Mouse (Mus musculus): ENCODE results near the gene Ackr4. TPM values are rescaled to one million over a fixed set of nuclear protein-coding genes. Genes with fewer than 3 reads are reported as not detected.

The Ackr4 gene
- polyA plus RNA-seq (2012; ENCODE audit: insufficient read depth, insufficient read length, low replicate concordance, missing spikeins), result not detected in 2 replicates

DNA sequence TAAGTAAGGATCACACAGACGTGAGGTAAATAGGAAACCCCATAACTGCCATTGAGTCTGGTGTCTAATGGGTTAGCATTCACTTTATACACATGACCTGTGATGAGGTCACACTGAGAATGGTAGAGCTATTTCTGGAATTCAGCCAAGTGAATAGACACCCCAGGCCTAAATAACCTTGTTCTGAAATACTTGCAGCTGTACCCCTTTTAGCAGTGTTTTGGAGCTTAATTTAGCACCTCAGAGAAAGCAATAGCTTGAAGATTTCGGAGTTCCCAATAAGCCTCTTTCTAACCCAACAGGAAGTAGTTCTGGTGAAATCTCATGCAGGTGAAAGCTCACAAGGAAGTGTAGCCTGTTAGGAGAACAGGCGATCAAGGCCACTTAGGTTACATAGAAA is at the start of gene Ackr4:
Gene Ackr4, minus strand, starts transcription at position 101 of the 400 bp plus-strand sequence.
- 70% methylated on average over 3 of the region's 3 CpGs for WGBS
- H3K27ac ChIP-seq (ENCODE audit: insufficient read depth, low read depth, low read length), result no peak within 1 kb of the TSS
- no peak within 1 kb of the TSS for H3K4me3 ChIP-seq (ENCODE audit: insufficient read depth, low read depth, low read length)
- TF ChIP-seq CTCF (IDR thresholded peaks at IDR 0.05; ENCODE audit: insufficient read depth, low read depth, low read length), result no peak
- TF ChIP-seq POLR2A (IDR thresholded peaks at IDR 0.05; ENCODE audit: insufficient read depth, low read depth, low read length), result no peak
- peaks cover 21% of the 10 kb centered on the region for H3K4me1 ChIP-seq (ENCODE audit: control insufficient read depth, insufficient read depth, low read length)

GRCm38 (mm10) chr9:104172342-104172741 is 45.6 kb upstream of the Ackr4 start:
- no peak for TF ChIP-seq CTCF (IDR thresholded peaks at IDR 0.05; ENCODE audit: insufficient read depth, low read depth, low read length)
- 97% methylated on average over 6 of the region's 6 CpGs for WGBS
- H3K27ac ChIP-seq (ENCODE audit: insufficient read depth, low read depth, low read length), result no peak overlapping the region
- no peaks in the 10 kb centered on the region for H3K4me1 ChIP-seq (ENCODE audit: control insufficient read depth, insufficient read depth, low read length)
- H3K4me3 ChIP-seq (ENCODE audit: insufficient read depth, low read depth, low read length), result no peak overlapping the region

DNA sequence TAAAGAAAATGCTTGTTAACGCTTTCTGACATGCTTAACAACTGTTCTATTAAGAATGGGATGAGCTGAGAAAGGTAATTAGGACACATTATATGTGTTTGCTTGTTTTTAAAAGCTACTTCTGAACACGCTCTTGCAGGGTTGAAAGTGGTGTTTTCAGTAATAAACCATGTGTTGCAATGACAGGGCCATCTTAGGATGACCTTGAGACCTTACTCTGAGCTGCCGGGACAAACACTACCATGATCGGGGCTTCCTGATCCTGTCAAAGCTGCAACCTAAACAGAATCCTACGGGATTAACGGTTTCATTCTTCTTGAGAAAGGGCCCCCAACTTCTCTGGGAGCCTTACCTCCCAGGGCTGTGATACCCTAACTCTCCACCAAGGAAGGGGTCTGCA is 44.9 kb upstream of the Ackr4 start:
- TF ChIP-seq POLR2A (IDR thresholded peaks at IDR 0.05; ENCODE audit: insufficient read depth, low read depth, low read length) (no peak), CTCF (IDR thresholded peaks at IDR 0.05; ENCODE audit: insufficient read depth, low read depth, low read length) (no peak)
- Histone ChIP-seq H3K4me1 (ENCODE audit: control insufficient read depth, insufficient read depth, low read length) (no peaks in the 10 kb centered on the region), H3K4me3 (ENCODE audit: insufficient read depth, low read depth, low read length) (no peak overlapping the region), H3K27ac (ENCODE audit: insufficient read depth, low read depth, low read length) (no peak overlapping the region)
- 92% methylated on average over 6 of the region's 6 CpGs for WGBS

- 96% methylated on average over 10 of the region's 10 CpGs for WGBS
- no peak overlapping the region for H3K4me3 ChIP-seq (ENCODE audit: insufficient read depth, low read depth, low read length)
- no peaks in the 10 kb centered on the region for H3K4me1 ChIP-seq (ENCODE audit: control insufficient read depth, insufficient read depth, low read length)
- H3K27ac ChIP-seq (ENCODE audit: insufficient read depth, low read depth, low read length), result no peak overlapping the region
- no peak for TF ChIP-seq POLR2A (IDR thresholded peaks at IDR 0.05; ENCODE audit: insufficient read depth, low read depth, low read length)
- no peak for TF ChIP-seq CTCF (IDR thresholded peaks at IDR 0.05; ENCODE audit: insufficient read depth, low read depth, low read length)
These were observed 43.3 kb upstream of the Ackr4 start for GRCm38 (mm10) chr9:104169986-104170385.

DNA sequence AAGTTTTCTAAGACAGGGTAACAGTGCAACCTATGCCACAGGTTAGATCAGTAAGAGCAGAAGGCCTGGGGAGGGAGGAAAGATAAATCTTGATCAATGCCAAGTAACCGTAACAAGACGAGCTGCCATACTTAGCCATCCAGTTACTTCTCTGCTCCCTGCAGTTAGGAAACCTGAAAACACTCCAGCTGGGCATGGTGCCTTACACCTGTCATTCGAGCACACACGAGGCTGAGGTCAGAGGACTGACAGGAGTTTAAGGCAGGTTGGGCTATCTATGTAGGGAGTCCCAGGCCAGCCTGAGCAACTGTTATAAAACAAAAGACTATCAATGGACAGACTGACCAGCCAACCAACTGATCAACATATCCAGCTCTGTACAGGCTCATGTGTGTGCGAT is 39.2 kb upstream of the Ackr4 start:
- Histone ChIP-seq H3K4me3 (ENCODE audit: insufficient read depth, low read depth, low read length) (no peak overlapping the region), H3K27ac (ENCODE audit: insufficient read depth, low read depth, low read length) (no peak overlapping the region), H3K4me1 (ENCODE audit: control insufficient read depth, insufficient read depth, low read length) (no peaks in the 10 kb centered on the region; the same call in 1 of the 2 replicates)
- no peak for TF ChIP-seq CTCF (IDR thresholded peaks at IDR 0.05; ENCODE audit: insufficient read depth, low read depth, low read length)
- TF ChIP-seq POLR2A (IDR thresholded peaks at IDR 0.05; ENCODE audit: insufficient read depth, low read depth, low read length), result no peak
- 92% methylated on average over 5 of the region's 5 CpGs for WGBS

- H3K27ac ChIP-seq (ENCODE audit: insufficient read depth, low read depth, low read length), result no peak overlapping the region
- H3K4me3 ChIP-seq (ENCODE audit: insufficient read depth, low read depth, low read length), result no peak overlapping the region
- TF ChIP-seq CTCF (IDR thresholded peaks at IDR 0.05; ENCODE audit: insufficient read depth, low read depth, low read length) (no peak), POLR2A (IDR thresholded peaks at IDR 0.05; ENCODE audit: insufficient read depth, low read depth, low read length) (no peak)
- WGBS, result 83% methylated on average over 5 of the region's 5 CpGs
- H3K4me1 ChIP-seq (ENCODE audit: control insufficient read depth, insufficient read depth, low read length), result no peaks in the 10 kb centered on the region; the same call in 1 of the 2 replicates
These were observed 37.5 kb upstream of the Ackr4 start for GRCm38 (mm10) chr9:104164194-104164593.

DNA sequence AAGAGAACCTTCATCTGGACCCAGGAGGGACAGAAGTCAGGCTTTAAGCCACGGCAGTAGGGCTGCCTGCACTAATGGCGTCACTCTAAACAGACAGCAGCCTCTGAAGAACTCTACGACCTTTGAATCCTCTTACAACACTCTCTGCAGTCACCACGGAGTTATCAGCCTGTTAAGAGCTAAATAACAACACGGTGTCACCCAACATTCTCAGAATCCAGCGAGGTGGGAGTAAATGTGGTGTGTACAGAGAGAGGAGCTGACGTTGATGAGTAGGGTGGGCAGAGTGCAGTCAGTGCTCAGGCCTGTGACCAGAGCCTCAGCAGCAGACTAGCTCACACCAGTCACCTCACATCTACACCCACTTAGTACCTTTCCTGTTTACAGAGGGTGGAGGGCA is 34.4 kb upstream of the Ackr4 start:
- TF ChIP-seq CTCF (IDR thresholded peaks at IDR 0.05; ENCODE audit: insufficient read depth, low read depth, low read length), result no peak
- no peak for TF ChIP-seq POLR2A (IDR thresholded peaks at IDR 0.05; ENCODE audit: insufficient read depth, low read depth, low read length)
- 78% methylated on average over 7 of the region's 7 CpGs for WGBS
- Histone ChIP-seq H3K4me3 (ENCODE audit: insufficient read depth, low read depth, low read length) (no peak overlapping the region), H3K27ac (ENCODE audit: insufficient read depth, low read depth, low read length) (no peak overlapping the region), H3K4me1 (ENCODE audit: control insufficient read depth, insufficient read depth, low read length) (no peaks in the 10 kb centered on the region; the same call in 1 of the 2 replicates)

DNA sequence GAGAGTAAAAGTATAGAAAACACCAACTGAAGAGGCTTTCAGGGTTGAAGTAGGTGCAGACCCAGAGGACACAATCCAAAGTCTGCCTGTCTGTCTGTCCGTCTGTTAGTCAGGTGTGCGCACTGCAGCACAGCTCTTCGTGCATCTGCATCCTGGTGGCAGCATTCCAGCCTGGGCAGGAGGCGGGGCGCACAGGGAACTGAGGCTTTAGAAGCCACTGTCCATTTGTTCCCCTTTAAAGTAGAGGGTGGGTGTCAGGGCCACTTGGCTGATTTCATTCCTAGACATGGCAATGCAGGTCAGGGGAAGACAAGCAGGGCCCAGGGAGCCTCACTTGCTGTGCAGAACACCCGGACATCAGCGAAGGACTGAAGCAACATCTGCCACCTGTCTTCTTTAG is 30.6 kb upstream of the Ackr4 start:
- TF ChIP-seq POLR2A (IDR thresholded peaks at IDR 0.05; ENCODE audit: insufficient read depth, low read depth, low read length) (no peak), CTCF (IDR thresholded peaks at IDR 0.05; ENCODE audit: insufficient read depth, low read depth, low read length) (no peak)
- no peak overlapping the region for H3K27ac ChIP-seq (ENCODE audit: insufficient read depth, low read depth, low read length)
- H3K4me3 ChIP-seq (ENCODE audit: insufficient read depth, low read depth, low read length), result no peak overlapping the region
- 94% methylated on average over 7 of the region's 7 CpGs for WGBS
- H3K4me1 ChIP-seq (ENCODE audit: control insufficient read depth, insufficient read depth, low read length), result no peaks in the 10 kb centered on the region

DNA sequence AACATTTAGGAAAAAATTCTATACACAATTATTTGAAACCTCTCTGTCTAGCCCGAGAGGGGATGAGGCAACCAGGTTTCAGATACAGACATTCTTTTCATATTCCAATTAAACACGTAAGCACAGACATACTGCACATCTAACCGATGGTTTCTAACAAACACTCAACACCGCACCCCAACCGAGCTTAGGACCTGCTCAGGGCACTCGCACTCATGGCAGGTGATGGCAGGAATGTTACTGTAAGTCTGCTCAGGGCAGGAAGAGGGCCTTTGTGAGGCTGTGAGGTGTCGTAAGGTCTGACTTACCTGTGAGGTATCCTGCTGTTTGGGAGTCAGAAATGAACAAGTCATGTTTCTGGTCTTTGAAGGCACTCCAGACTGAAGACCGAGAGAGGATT is 29.8 kb upstream of the Ackr4 start:
- WGBS, result 99% methylated on average over 8 of the region's 8 CpGs
- TF ChIP-seq CTCF (IDR thresholded peaks at IDR 0.05; ENCODE audit: insufficient read depth, low read depth, low read length) (no peak), POLR2A (IDR thresholded peaks at IDR 0.05; ENCODE audit: insufficient read depth, low read depth, low read length) (no peak)
- Histone ChIP-seq H3K27ac (ENCODE audit: insufficient read depth, low read depth, low read length) (no peak overlapping the region), H3K4me1 (ENCODE audit: control insufficient read depth, insufficient read depth, low read length) (no peaks in the 10 kb centered on the region), H3K4me3 (ENCODE audit: insufficient read depth, low read depth, low read length) (no peak overlapping the region)

Data from olfactory bulb, adult 2 months (tissue).